Mouse (Mus musculus) large intestine, adult 2 months (tissue): Measurements from ENCODE around the gene Iqgap3. TPM values are rescaled to one million over a fixed set of nuclear protein-coding genes. Genes with fewer than 3 reads are reported as not detected.
A peak's percentile ranks its signal among the peaks of the same experiment; 100 is the strongest.

Experiments used
- DNase-seq: peaks from one replicate; pipeline ENCODE4 v3.0.0-alpha.2; 2012; ENCODE audit warnings: low read depth, low spot score
- WGBS: fragments of 180-500 bp; shearing (Covaris S2); methylation state at CpG from one replicate; pipeline ENCODE4 v1.1.7; 2018; 5-methylcytosine and 5-hydroxymethylcytosine counted together
- polyA plus RNA-seq: library from polyadenylated mRNA; depleted of rRNA; stranded (reverse); fragments of >200 nt; gene quantifications from 2 replicates; pipeline ENCODE4 v1.2.3, GENCODE M21; 2012

The Iqgap3 gene
- polyA plus RNA-seq, 1 experiment: 14.3 TPM

GRCm38 (mm10) chr3:88136346-88136745, 54.6 kb downstream of the Iqgap3 start:
- 41% methylated on average over 9 of the region's 9 CpGs for WGBS
- DNase-seq: no peak

DNA sequence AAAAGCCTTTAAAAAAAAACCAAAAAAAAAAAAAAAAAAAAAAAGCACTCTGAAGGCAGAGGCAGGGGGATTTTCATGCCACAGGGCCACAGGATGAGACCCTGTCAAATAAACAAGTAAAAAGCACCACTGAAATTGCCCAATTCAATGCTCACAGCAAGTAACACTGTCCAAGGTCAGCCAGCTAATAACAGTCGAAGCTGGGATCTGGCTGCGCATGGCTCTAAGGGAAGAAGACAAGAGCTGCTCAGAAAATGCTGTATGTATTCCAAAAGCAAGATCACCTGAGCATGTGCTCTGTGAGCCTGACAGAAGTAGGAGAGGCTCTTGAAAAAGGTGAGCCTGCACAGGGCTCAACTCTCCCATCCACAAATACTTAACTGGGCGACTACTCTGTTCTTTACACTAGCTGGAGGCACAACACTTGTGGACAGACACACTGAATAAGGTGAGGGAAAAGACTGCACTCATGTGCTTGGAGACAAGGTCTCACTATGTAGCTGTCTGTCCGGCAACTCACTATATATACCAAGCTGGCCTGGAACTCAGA, 55.2 kb downstream of the Iqgap3 start:
- 81% methylated on average over 4 of the region's 4 CpGs for WGBS
- DNase-seq: no peak

DNA sequence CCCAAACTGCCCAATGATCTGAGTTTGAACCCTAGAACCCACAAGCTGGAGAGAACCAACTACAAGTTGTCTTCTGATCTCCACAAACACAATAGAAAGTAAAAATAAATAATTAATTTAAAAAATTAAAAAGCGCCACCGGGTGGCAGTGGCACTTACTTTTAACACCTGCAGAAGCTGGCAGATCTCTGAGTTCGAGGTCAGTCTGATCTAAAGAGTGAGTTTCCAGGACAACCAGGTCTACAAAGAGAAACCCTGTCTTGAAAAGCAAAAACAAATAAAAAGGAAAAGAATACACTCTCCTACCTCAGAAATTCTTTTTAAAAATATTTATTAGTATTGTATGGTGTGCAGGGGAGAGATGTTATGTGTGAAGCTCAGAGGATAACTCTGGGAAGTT, 56.0 kb downstream of the Iqgap3 start:
- 6% methylated on average over 3 of the region's 3 CpGs for WGBS

GRCm38 (mm10) chr3:88138336-88139242, 56.8 kb downstream of the Iqgap3 start:
- peak; percentile 94 for DNase-seq
- WGBS: 0% methylated on average over 32 of the region's 32 CpGs

More for the DNA sequence above, 56.0 kb downstream of the Iqgap3 start:
- no peak for DNase-seq

GRCm38 (mm10) chr3:88139243-88140177, 57.7 kb downstream of the Iqgap3 start:
- DNase-seq: no peak
- WGBS: 10% methylated on average over 25 of the region's 25 CpGs

GRCm38 (mm10) chr3:88140178-88140902, 58.6 kb downstream of the Iqgap3 start:
- 4% methylated on average over 11 of the region's 11 CpGs for WGBS
- DNase-seq: peak; percentile 78

DNA sequence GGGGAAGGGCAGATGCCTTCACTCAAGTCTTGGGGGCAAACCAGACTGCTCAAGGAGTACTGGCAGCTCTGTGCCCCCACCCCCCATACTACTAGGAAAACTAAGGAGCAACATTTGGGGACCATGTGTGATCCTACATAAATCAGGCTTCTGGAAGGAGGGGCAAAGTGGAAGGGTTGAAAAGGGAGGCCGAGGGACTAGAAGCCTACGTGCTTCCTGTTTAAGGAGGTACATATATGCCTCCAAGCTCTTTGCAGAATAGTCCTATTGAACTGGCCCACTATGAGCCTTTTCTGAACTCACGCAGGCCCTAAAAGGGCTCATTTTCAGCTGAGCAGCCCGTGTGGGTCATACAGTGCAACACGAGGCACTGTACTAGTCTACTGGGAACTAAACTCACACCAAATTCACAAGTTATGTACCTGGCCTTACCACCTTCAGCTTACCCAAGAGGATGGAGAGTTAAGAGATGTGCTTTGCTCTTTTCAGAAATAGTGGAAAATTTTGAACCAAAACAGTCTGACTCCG, 59.2 kb downstream of the Iqgap3 start:
- DNase-seq: no peak
- WGBS: 20% methylated on average over 6 of the region's 6 CpGs

DNA sequence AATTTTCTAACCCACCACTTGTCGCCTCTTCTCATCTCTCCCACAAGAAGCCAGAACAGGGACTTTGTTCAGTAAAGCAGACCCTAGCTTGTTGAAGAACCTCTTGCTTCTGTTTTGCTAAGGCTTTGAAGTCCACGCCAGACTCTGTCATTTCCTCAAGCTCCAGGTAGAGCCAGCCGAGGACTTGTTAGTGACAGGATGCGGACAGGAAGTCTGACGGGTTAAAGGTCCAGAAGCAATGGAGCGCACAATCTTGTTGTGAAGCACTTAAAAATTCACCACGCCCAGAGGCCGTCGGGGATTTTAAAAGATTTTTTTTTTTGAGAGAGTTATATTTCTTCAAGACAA, 59.6 kb downstream of the Iqgap3 start:
- WGBS: 4% methylated on average over 9 of the region's 9 CpGs
- no peak for DNase-seq

GRCm38 (mm10) chr3:88141787-88142523, 60.2 kb downstream of the Iqgap3 start, which contains the start of gene Mef2d:
TSS of gene Mef2d (plus strand) at chr3:88142372.
- DNase-seq: peak; percentile 88
- WGBS: under 1% methylated on average over 52 of the region's 52 CpGs

- under 1% methylated on average over 57 of the region's 57 CpGs for WGBS
- DNase-seq: no peak
Measured at GRCm38 (mm10) chr3:88142546-88142915, 60.8 kb downstream of the Iqgap3 start.

DNA sequence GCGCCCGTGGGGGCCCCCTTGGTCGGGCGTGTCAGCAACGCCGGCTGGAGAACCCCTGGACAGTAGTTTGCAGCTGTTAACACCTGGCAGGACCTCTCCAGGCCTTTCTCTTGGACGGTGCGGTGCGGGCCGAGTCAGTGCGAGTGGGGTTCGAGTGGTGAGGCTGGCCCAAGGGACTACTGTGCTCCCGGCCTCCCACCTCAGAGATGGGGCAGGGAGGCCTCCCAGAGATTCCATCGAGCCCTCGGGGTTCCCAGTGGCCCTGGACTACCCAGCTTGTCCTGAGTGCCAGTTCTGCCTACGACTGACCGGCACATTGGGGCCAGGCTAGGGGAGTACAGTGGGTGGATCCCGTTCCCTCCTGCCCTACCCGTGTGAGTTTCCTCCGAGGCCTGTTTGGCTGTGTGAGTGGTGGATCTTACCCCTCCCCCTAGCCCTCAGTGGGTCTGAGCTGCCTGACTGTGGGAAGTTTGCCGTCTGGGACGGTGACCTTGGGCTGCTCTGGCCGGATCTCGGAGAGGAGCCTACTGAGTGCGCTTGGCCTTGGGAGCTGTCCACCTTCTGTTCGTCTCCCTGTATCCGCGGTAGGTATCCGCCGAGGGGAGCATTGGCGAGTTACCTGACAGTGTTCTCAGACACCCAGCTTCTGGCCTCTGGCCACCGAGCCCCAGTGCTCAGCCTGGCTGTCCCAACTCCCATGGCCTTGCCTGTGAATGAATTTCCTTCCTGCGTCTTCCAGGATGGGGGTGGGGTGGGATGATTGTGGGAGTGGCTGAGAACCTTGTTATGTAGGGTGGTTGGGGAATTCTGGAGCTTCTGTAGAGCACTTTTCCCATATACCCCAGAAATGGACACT, 61.4 kb downstream of the Iqgap3 start:
- WGBS: under 1% methylated on average over 33 of the region's 33 CpGs
- no peak for DNase-seq

GRCm38 (mm10) chr3:88143961-88144486, 62.3 kb downstream of the Iqgap3 start:
- DNase-seq: no peak
- WGBS: 6% methylated on average over 5 of the region's 5 CpGs

DNA sequence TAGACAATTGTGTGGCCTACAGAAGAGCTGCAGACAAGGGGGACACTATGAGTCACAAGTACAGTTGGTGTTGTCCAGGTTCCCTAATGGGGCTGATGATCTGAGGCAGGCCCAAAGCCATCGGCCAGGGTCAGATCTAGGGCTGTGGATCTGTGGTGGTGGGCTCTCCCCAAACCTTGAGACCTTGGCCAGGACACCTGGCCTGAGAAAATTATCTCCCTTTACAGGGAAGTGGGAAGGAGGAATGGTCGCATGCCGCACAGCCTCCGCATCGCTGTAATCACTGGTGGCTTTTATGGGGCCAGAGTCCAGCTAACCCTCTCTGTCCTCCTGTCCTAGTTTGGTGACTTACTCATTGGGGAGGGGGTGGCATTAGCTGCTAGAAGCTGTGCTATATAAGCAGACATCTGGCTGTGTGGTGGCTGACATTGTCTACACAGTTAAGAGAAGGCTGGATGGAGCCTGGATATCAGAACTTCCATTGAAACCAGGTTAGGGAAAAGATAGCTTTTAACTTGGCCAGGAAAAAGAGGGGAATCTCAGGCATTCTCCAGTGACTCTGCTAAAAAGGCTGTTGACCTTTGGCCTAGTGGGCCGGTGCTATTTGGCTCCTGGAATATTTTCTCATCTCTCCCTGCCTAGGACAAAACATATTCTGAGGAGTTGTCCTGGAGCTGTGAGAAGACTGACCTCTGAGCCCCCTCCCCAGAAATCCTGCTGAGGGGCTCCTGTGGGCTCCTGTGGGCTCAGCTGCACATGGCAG, 63.1 kb downstream of the Iqgap3 start:
- DNase-seq: no peak
- WGBS: 10% methylated on average over 6 of the region's 6 CpGs

GRCm38 (mm10) chr3:88145411-88145782, 63.6 kb downstream of the Iqgap3 start:
- WGBS: 17% methylated on average over 4 of the region's 4 CpGs
- DNase-seq: no peak

DNA sequence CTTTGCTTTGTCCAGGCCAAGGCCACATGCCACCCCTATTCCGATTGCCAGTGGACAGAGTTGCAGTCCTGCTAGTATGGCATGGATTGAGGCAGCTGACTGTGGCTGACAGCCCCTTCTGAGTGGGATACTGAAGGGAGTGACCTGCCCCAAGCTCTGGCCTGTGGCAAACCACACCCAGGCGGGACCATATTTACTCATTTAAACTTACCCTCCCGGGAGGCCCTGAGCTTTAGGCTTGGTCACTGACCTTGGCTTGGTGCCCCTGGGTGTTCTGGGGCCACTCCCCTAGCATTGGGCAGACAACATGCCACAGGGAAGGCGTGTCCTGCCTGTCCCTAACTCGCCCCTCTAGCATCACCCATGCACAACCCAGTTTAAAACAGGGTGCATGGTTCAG, 64.2 kb downstream of the Iqgap3 start:
- 18% methylated on average over 5 of the region's 5 CpGs for WGBS
- DNase-seq: no peak

DNA sequence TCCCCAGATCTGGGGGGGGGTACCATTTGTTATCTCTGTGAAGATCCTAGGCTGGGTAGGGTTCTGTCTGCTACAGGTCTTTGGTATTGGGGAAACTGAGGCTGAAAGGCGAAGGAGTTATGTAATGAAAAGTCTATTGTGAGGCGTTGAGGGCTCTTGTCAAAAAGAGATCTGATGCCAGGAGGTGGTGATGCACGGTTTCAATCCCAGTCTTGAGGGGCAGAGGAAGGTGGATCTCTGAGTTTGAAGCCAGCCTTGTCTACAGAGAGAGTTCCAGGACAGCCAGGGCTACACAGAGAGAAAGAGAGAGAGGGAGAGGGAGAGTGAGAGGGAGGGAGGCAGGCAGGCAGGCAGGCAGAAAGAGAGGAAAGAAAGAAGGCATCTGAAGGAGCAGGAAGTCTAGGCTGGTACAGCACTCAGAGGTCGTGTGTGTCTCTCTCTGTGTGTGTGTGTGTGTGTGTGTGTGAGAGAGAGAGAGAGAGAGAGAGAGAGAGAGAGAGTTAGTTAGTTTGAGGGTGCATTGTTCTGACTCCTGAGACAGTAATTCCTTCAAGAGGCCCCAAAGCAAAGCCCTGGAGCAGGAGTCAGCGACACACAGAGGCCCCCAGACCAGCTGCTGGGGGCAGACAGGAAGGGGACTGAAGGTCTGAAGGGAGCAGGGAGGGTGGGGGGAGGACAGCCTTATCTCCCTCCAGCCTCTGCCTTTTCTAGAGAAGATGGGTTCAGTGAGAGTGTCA, 64.8 kb downstream of the Iqgap3 start:
- WGBS: 40% methylated on average over 5 of the region's 5 CpGs
- no peak for DNase-seq
